Mouse (Mus musculus) spleen, postnatal 10 days (tissue): ENCODE results near the gene Ncoa1.

Experiments
- DNase-seq, 2 experiments: peaks; one replicate each; pipeline ENCODE4 v3.0.0; 2021 to 2022; ENCODE audit warnings: low spot score in 2 of 2

Ncoa1 gene

GRCm38 (mm10) chr12:4230156-4230555, 246.8 kb downstream of the Ncoa1 start:
- DNase-seq = no peak

- no peak for DNase-seq
Measured at GRCm38 (mm10) chr12:4212908-4213307, 264.1 kb downstream of the Ncoa1 start.

GRCm38 (mm10) chr12:4211174-4211573, 265.8 kb downstream of the Ncoa1 start:
- peak in 1 of 2 experiments; percentile 51 for DNase-seq

GRCm38 (mm10) chr12:4209196-4209595, 267.8 kb downstream of the Ncoa1 start:
- no peak for DNase-seq

- DNase-seq = peak; percentile 19 to 66
Measured at GRCm38 (mm10) chr12:4208405-4209133, 268.4 kb downstream of the Ncoa1 start.

GRCm38 (mm10) chr12:4206106-4206505, 270.9 kb downstream of the Ncoa1 start:
- DNase-seq = no peak

GRCm38 (mm10) chr12:4202206-4202605, 274.8 kb downstream of the Ncoa1 start:
- peak in 1 of 2 experiments; percentile 9 for DNase-seq

- peak in 1 of 2 experiments; percentile 5 for DNase-seq
Measured at GRCm38 (mm10) chr12:4201454-4202200, 275.4 kb downstream of the Ncoa1 start.

- DNase-seq = peak in 1 of 2 experiments; percentile 9
Measured at GRCm38 (mm10) chr12:4199271-4199670, 277.7 kb downstream of the Ncoa1 start.

GRCm38 (mm10) chr12:4198702-4199101, 278.3 kb downstream of the Ncoa1 start:
- no peak for DNase-seq
